Mouse (Mus musculus): ENCODE data around the gene Mt3. TPM values are rescaled to one million over a fixed set of nuclear protein-coding genes. Genes with fewer than 3 reads are reported as not detected.
"Not testable (repeated sequence)": the region's sequence is repeated elsewhere in the genome, so short reads cannot be mapped to it uniquely, and the experiment has no call there.

Mt3 gene
- polyA plus RNA-seq, 1 experiment from 2014 or later, result 73.3 TPM

DNA sequence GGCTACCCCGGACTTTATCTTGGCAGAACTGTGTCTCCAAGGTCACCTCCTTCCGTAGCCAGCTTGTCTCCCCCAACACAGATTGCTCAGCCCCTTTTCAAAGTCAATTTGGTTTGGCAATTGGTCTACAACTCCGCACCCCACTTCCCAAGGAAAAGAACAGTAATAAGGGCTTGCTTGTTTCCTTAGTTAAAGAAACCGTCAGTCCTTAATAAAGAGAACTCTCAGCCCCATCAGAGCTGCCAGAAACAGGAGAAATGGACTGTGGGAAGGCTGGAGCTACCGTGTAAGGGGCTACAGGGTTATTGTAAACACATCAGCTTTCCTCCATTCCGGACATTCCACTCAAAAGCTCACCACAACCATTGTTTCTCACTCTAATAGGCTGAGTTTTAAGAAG lies 2.1 kb downstream of the Mt3 start:
- Histone ChIP-seq H3K4me3 (replicated peaks) (no peak overlapping the region), H3K4me2 (replicated peaks) (no peak overlapping the region), H3K9ac (replicated peaks) (no peak overlapping the region), H3K27me3 (peaks cover 14% of the 10 kb centered on the region; the same call in 1 of the 2 replicates), H3K4me1 (replicated peaks) (peaks cover 26% of the 10 kb centered on the region), H3K27ac (no peak overlapping the region), H3K36me3 (no peaks in the 10 kb centered on the region), H3K9me3 (no peaks in the 10 kb centered on the region)
- ATAC-seq, result no peak
- 49% methylated on average over 6 of the region's 6 CpGs for WGBS

- H3K27me3 ChIP-seq, result peaks cover 10% of the 10 kb centered on the region; the same call in 1 of the 2 replicates
- H3K4me3 ChIP-seq (replicated peaks), result no peak overlapping the region
- H3K27ac ChIP-seq, result no peak overlapping the region
Measured at GRCm38 (mm10) chr8:94156092-94156491, 3.7 kb downstream of the Mt3 start.

GRCm38 (mm10) chr8:94165772-94166171 lies 13.4 kb downstream of the Mt3 start:
- not testable (repeated sequence) for H3K9me3 ChIP-seq; H3K4me3 ChIP-seq (replicated peaks); H3K36me3 ChIP-seq; H3K4me2 ChIP-seq (replicated peaks); H3K27ac ChIP-seq; ATAC-seq; H3K4me1 ChIP-seq (replicated peaks); H3K9ac ChIP-seq (replicated peaks)
- WGBS, result 77% methylated on average over 8 of the region's 8 CpGs
- H3K27me3 ChIP-seq, result peaks cover 37% of the 10 kb centered on the region

More at GRCm38 (mm10) chr8:94156092-94156491, 3.7 kb downstream of the Mt3 start:
- Histone ChIP-seq H3K9ac (replicated peaks) (no peak overlapping the region), H3K9me3 (no peaks in the 10 kb centered on the region), H3K36me3 (no peaks in the 10 kb centered on the region), H3K4me1 (replicated peaks) (peaks cover 26% of the 10 kb centered on the region), H3K4me2 (replicated peaks) (no peak overlapping the region)
- no peak for ATAC-seq
- 77% methylated on average over 4 of the region's 4 CpGs for WGBS

- Histone ChIP-seq H3K9me3 (no peaks in the 10 kb centered on the region), H3K9ac (replicated peaks) (no peak overlapping the region), H3K4me1 (replicated peaks) (peaks cover 8% of the 10 kb centered on the region), H3K27me3 (peaks cover 51% of the 10 kb centered on the region), H3K36me3 (no peaks in the 10 kb centered on the region), H3K27ac (no peak overlapping the region), H3K4me2 (replicated peaks) (no peak overlapping the region), H3K4me3 (replicated peaks) (no peak overlapping the region)
- 4% methylated on average over 6 of the region's 6 CpGs for WGBS
- ATAC-seq, result 0 out of 2 replicates have a peak, but pooled peaks have one; percentile 58
Measured at GRCm38 (mm10) chr8:94167244-94167643, 14.8 kb downstream of the Mt3 start.

- 81% methylated on average over 5 of the region's 5 CpGs for WGBS
- Histone ChIP-seq H3K4me3 (replicated peaks) (no peak overlapping the region), H3K27me3 (peaks cover 71% of the 10 kb centered on the region)
Measured at GRCm38 (mm10) chr8:94169547-94169946, 17.1 kb downstream of the Mt3 start.

DNA sequence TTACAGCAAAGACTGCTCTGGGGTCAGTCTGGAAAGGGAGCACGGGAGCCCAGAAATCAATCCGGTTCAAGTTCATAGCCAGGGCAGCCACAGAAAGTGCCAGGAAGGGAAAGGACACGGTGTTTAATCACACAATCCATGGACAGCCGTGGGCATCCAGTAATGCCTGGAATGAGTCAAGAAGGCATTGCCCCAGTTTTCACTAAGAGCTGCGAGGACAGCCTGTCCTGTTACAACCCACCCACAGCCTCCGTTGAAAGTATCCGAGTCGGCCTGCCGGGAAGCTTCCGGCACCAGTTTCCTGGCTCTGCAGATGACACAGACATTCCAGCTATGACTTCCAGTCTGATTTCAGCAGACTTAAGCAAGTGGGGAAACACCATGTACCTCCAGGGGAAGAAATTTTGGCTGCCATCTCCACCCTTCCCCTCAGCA lies 18.9 kb downstream of the Mt3 start:
- H3K36me3 ChIP-seq, result no peaks in the 10 kb centered on the region
- WGBS, result 48% methylated on average over 10 of the region's 10 CpGs
- no peaks in the 10 kb centered on the region for H3K9me3 ChIP-seq
- ATAC-seq, result no peak
- H3K4me3 ChIP-seq (replicated peaks), result peak overlapping the region; percentile 45; the same call in 1 of the 2 replicates
- H3K27me3 ChIP-seq, result peaks cover 87% of the 10 kb centered on the region
- H3K4me1 ChIP-seq (replicated peaks), result peaks cover 21% of the 10 kb centered on the region
- H3K9ac ChIP-seq (replicated peaks), result no peak overlapping the region
- no peak overlapping the region for H3K27ac ChIP-seq
- H3K4me2 ChIP-seq (replicated peaks), result peak overlapping the region; percentile 83

More at GRCm38 (mm10) chr8:94169547-94169946, 17.1 kb downstream of the Mt3 start:
- H3K4me2 ChIP-seq (replicated peaks), result no peak overlapping the region
- H3K9ac ChIP-seq (replicated peaks), result no peak overlapping the region
- peaks cover 21% of the 10 kb centered on the region for H3K4me1 ChIP-seq (replicated peaks)
- no peak overlapping the region for H3K27ac ChIP-seq
- ATAC-seq, result no peak
- H3K9me3 ChIP-seq, result no peaks in the 10 kb centered on the region
- no peaks in the 10 kb centered on the region for H3K36me3 ChIP-seq

GRCm38 (mm10) chr8:94172075-94172808 lies 19.8 kb downstream of the Mt3 start, which contains the start of gene Mt2:
Gene Mt2, plus strand, starts transcription at chr8:94172664.
- ATAC-seq, result peak; percentile 72; the same call in 1 of the 2 replicates
- peak within 1 kb of the TSS; percentile 45 for H3K4me3 ChIP-seq (replicated peaks)

DNA sequence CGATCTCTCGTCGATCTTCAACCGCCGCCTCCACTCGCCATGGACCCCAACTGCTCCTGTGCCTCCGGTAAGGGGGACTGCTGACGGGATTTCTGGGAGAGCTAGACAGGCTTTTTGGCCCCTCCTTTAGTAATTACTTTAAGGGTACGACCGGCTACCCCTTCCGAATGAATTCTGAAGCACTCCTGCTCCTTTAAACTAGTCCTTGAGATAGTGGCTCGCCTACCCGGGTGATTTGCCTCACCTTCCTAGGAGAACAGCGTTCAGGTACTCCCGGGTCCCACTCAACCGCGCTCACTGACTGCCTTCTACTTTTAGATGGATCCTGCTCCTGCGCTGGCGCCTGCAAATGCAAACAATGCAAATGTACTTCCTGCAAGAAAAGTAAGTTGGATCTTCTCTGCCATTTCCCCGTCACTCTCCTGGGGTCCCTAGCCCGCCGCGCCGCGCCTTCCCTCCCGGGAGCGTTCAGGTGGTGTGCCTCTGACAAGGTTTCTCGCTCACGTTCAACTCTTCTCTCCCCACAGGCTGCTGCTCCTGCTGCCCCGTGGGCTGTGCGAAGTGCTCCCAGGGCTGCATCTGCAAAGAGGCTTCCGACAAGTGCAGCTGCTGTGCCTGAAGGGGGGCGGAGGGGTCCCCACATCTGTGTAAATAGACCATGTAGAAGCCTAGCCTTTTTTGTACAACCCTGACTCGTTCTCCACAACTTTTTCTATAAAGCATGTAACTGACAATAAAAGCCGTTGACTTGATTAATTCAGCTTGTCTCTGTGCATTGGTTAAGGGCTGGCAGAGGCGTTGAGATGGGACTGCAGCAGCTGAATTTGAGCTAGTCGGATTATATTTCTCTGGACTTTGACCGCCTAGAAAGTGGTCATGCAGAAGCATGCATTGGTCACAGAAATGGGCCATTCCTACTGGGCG lies 20.7 kb downstream of the Mt3 start:
- H3K4me3 ChIP-seq (replicated peaks), result peak overlapping the region; percentile 45
- H3K9ac ChIP-seq (replicated peaks), result peak overlapping the region; percentile 36
- peaks cover 93% of the 10 kb centered on the region for H3K27me3 ChIP-seq
- H3K9me3 ChIP-seq, result no peaks in the 10 kb centered on the region
- no peaks in the 10 kb centered on the region for H3K36me3 ChIP-seq
- 0 out of 2 replicates have a peak, but pooled peaks have one; percentile 22 for ATAC-seq
- H3K27ac ChIP-seq, result no peak overlapping the region
- H3K4me2 ChIP-seq (replicated peaks), result peak overlapping the region; percentile 83
- WGBS, result 1% methylated on average over 39 of the region's 39 CpGs
- peaks cover 21% of the 10 kb centered on the region for H3K4me1 ChIP-seq (replicated peaks)

More at GRCm38 (mm10) chr8:94172075-94172808, 19.8 kb downstream of the Mt3 start, which contains the start of gene Mt2:
- Histone ChIP-seq H3K9ac (replicated peaks) (peak within 1 kb of the TSS; percentile 36), H3K27me3 (peaks cover 91% of the 10 kb centered on the region), H3K4me2 (replicated peaks) (peak within 1 kb of the TSS; percentile 83), H3K4me1 (replicated peaks) (peaks cover 21% of the 10 kb centered on the region), H3K36me3 (no peaks in the 10 kb centered on the region), H3K27ac (no peak within 1 kb of the TSS), H3K9me3 (no peaks in the 10 kb centered on the region)
- under 1% methylated on average over 55 of the region's 56 CpGs for whole genome bisulfite sequencing

DNA sequence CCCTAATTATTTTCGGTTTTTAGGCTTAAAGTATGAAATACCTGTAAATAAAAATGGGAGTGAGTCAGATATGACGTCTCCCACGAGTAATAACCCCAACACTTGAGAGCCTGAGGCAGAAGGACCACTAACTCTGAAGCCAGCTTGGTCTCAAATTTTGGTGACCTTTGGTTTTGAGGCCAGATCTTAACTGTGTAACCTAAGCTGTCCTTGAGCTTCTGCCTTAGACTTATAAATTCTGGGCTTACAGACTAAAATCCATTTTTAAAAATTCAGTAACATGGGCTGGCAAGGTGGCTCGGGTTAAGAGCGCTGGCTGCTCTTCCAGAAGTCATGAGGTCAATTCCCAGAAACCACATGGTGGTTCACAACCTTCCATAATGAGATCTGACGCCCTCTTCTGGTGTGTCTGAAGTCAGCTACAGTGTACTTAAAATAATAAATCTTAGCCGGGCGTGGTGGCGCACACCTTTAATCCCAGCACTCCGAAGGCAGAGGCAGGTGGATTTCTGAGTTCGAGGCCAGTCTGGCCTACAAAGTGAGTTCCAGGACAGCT lies 21.5 kb downstream of the Mt3 start:
- Histone ChIP-seq H3K36me3 (no peaks in the 10 kb centered on the region), H3K9ac (replicated peaks) (no peak overlapping the region), H3K4me1 (replicated peaks) (peaks cover 27% of the 10 kb centered on the region), H3K4me2 (replicated peaks) (no peak overlapping the region), H3K4me3 (replicated peaks) (no peak overlapping the region), H3K9me3 (no peaks in the 10 kb centered on the region), H3K27me3 (peaks cover 98% of the 10 kb centered on the region), H3K27ac (no peak overlapping the region)
- no peak for ATAC-seq
- WGBS, result 50% methylated on average over 11 of the region's 11 CpGs

GRCm38 (mm10) chr8:94174619-94175213 lies 22.3 kb downstream of the Mt3 start:
- Histone ChIP-seq H3K9me3 (no peaks in the 10 kb centered on the region), H3K4me2 (replicated peaks) (no peak overlapping the region), H3K4me3 (replicated peaks) (no peak overlapping the region), H3K4me1 (replicated peaks) (peaks cover 35% of the 10 kb centered on the region), H3K27me3 (peaks cover 98% of the 10 kb centered on the region), H3K36me3 (no peaks in the 10 kb centered on the region), H3K27ac (no peak overlapping the region), H3K9ac (replicated peaks) (no peak overlapping the region)
- no peak for ATAC-seq
- 21% methylated on average over 7 of the region's 7 CpGs for WGBS

GRCm38 (mm10) chr8:94177716-94178390 lies 25.4 kb downstream of the Mt3 start:
- no peak for ATAC-seq
- no peaks in the 10 kb centered on the region for H3K36me3 ChIP-seq
- H3K9ac ChIP-seq (replicated peaks), result no peak overlapping the region
- H3K4me3 ChIP-seq (replicated peaks), result no peak overlapping the region
- no peak overlapping the region for H3K27ac ChIP-seq
- no peak overlapping the region for H3K4me2 ChIP-seq (replicated peaks)
- H3K9me3 ChIP-seq, result no peaks in the 10 kb centered on the region
- H3K4me1 ChIP-seq (replicated peaks), result peaks cover 27% of the 10 kb centered on the region
- 67% methylated on average over 7 of the region's 7 CpGs for WGBS
- peaks cover 97% of the 10 kb centered on the region for H3K27me3 ChIP-seq
